Mouse (Mus musculus): ENCODE measurements around the gene Akip1.
A peak's percentile ranks its signal among the peaks of the same experiment; 100 is the strongest.

Akip1 gene

DNA sequence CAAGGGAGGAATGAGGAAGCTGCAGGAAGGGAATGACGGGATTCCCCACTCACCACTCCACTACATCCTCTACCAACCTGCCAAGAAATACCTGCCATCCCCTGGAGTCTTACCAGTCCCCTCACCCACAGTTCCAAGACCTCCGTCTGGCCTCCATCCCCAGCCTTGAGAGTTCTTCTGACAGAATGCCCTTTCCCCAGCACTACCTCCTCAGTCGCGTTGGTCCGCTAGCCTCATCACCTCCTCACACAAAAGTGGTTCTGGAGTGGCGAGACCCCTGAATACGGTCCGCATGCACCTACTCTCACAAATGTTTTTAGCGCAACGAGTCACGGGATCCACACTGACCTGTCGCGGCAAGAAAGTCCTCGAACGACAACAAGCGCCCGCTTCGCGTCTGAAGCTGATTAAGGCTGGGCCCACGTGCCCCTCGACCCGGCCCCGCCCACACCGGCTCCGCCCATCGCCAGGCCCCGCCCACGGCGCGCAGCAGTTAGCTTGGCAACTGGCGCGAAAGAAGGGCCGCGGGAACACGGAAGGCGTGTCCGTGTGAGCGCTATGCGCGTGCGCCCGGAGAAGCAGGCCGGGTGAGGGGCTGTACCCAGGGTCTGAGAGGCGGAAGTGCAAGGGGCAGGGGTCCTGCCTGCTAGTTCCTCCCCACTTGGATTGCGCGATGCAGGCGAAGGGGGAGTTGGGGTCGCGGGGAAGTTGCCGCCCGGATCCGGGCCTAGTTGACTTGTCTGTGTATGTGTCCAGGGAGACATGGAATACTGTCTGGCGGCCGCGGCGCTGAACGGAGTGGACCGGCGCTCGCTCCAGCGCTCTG is at the start of gene Akip1, which contains the start of gene St5:
Gene Akip1 (plus strand): TSS at position 501 of the 826 bp plus-strand sequence.
Gene St5 (minus strand): TSS at position 416 of the 826 bp plus-strand sequence.
- peak; percentile 96 for DNase-seq

- DNase-seq: no peak
Measured at GRCm38 (mm10) chr7:109654871-109655270, 48.6 kb upstream of the Akip1 start.

GRCm38 (mm10) chr7:109657884-109658283 is 45.6 kb upstream of the Akip1 start:
- DNase-seq: no peak

GRCm38 (mm10) chr7:109659278-109659677 is 44.2 kb upstream of the Akip1 start:
- no peak for DNase-seq

DNA sequence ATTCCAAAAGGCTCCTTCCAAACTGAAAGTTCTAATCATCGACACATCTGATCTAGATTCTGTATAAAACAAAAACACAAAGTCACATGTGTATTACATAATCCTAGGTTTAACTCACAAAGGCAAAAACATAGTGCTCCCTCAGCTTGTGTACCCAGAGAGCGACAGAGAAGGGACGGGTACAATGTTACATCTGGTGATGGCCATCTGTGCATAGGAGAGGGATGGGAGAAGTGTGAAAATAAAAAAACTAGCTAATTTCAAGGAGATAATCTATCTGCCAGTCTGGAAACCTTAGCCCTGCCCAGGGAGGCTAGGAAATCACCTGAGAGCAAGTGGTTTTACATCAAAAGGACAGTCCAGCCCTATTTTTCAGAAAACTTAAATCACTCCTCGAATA is 40.9 kb upstream of the Akip1 start:
- no peak for DNase-seq

DNA sequence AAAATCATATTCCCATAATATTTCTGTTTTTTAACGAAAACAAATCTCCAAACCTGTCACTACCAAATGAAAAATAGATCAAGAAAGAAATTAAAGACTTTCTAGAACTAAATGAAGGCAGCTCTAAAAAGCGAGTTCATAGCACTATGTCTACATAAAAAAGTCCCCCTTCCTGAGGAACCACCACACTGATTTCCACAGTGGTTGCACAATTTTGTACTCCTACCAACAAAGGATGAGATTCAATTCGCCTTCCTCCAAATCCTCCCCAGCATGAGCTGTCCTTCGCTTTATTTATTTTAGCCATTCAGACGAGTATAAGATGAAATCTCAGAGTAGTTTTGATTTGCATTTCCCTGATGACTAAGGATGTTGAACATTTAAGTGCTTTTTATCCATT is 36.8 kb upstream of the Akip1 start:
- no peak for DNase-seq

GRCm38 (mm10) chr7:109669426-109670170 is 33.9 kb upstream of the Akip1 start:
- no peak for DNase-seq

DNA sequence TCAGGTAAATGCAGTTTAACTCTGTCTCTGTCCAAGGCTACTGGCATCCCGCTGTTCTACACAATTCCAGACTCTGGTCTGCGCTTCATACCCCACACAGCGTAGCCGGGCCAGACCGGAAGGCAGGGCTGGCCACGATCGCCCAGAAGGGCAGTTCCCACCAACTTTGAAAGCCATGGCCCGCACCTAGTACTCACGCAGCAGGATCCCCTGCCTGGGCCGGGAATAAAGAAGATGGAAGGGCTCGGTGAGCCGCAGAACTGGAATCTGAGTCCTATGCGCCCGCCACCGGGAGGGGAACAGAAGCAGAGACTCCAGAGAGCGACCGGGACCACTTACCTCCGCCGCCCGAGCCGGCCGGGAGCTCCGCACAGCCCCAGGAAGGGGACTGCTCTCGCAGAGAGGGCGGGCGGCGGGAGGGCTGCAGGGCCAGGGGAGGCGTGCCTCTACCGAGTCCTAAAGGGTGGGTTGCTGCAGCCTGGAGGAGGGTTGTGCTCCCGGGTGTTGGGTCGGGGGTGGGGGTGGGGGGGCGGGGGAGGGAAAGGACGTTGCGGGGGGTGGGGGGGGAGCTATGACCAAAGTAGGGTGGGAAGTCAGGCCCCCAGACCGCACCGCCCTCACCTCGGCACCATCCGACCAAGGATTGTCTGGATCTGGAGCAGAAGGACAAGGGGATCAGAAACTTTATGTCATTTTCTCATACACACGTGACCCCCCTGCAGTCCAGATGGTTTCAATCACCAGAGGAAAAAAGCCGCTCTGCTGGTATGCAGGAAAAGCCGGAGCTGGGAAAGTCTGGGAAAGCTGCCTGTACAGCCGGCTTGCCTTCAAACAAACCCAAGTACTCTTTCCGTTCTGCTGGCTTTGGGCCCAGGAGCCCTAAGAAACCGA is 31.7 kb upstream of the Akip1 start:
- DNase-seq: peak; percentile 67

- DNase-seq: no peak
Measured at GRCm38 (mm10) chr7:109674944-109675628, 28.4 kb upstream of the Akip1 start.

DNA sequence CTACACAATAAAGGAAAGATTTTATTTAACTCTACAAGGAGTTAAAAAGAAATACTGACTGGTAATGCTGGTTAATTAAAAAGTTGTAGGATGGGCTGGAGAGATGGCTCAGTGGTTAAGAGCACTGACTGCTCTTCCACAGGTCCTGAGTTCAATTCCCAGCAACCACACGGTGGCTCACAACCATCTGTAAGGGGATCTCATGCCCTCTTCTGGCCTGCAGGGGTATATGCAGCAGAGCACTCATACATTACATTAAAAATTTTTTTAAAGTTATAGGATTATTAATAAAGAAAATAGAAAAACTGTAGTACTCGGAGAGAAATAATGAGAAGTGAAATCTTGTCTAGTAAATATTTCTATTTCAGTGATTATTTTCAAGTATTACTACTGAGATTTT is 23.2 kb upstream of the Akip1 start:
- DNase-seq: no peak

- DNase-seq: no peak
Measured at GRCm38 (mm10) chr7:109680879-109681278, 22.6 kb upstream of the Akip1 start.

- no peak for DNase-seq
Measured at GRCm38 (mm10) chr7:109686585-109687128, 16.8 kb upstream of the Akip1 start.

GRCm38 (mm10) chr7:109690101-109690500 is 13.4 kb upstream of the Akip1 start:
- no peak for DNase-seq

DNA sequence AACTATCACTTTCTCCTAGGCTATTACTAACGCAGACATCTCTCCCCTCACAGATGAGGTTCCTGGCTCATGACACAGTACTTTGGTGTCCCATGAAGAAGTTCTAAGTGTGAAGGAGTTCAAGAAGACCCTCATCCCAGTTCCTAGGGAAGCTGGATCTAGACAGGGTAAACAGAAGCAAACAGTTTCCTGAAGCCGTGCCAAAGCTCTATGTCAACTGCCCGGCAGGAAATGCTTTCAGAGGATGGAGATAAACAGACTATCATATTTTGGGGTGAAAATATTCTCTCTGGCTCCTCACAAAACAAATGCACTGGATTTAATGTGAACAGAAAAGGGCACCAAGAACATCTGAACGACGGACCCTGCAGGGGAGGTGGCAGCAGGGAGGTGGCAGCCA is 12.5 kb upstream of the Akip1 start:
- no peak for DNase-seq

DNA sequence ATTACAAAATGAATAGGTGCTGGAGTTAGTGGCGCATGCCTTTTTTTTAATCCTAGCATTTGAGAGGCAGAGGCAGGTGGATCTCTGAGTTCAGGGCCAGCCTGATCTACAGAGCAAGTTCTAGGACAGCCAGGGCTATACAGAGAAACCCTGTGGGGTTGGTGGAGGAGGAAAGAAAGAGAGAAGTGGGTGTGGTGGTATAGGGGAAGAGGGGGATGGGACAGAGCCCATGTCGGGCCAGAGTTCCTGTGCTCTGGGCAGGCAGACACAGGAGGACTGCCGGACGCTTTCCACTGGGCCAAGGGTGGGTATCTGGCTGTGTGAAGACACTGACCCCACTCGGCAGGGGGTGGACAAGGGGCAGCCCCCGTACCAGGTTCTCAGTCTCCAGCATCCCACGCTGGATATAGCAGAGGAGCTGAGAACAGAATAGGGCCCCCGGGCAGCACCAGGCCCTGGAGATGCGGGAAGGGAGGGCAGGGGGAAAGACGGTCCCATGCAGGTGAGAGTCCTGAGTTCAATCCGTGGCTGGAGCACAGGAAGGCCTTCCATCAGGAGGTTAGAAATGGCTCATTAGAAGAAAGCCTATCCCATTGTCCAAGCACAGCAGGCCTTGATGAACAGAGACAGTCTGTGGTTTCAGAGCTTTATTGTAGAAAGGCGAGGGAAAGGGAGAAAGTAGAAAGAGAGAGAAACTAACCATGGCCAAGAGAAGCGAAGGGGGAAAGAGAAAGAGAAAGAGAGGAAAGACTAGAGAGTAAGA is 8.7 kb upstream of the Akip1 start:
- DNase-seq: no peak

- DNase-seq: no peak
Measured at GRCm38 (mm10) chr7:109695339-109695726, 8.2 kb upstream of the Akip1 start.

DNA sequence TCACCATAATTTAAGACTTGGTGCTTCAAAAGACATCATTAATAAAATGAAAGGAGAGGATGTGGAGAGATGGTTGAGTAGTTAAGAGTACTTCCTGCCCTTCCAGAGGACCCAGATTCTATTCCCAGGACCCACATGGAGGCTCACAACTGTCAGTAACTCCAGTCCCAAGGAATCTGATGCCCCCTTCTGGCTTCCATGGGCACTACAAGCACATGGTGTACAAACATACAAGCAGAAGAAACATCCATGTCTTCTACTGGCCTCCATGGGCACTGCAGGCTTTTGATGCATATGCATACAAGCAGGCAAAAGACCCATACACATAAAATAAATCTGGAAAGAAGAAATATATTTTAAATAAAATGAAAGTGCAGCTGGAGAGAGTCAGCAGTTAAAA is 3.3 kb upstream of the Akip1 start:
- no peak for DNase-seq

DNA sequence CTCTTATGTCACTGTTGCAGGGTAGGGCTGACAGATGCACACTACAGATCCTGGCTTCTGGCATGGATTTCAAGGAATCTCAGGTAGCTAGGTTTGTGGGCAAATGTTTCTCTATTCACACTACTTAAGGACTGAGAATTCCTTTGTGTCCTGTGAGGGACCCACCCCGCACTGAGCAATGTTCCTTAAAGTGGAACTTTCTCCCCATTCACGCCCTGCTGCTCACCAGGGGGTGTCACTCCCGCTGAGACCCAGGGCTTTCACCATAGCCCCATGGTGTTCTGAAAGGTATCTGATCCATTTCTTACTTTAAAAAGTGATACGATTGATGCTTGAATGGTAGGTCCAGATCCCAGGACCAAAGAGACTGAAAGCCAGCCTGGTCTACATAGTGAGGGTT is 769 bp upstream of the Akip1 start:
- no peak for DNase-seq

GRCm38 (mm10) chr7:109704016-109704377 is 507 bp downstream of the Akip1 start:
- DNase-seq: no peak

DNA sequence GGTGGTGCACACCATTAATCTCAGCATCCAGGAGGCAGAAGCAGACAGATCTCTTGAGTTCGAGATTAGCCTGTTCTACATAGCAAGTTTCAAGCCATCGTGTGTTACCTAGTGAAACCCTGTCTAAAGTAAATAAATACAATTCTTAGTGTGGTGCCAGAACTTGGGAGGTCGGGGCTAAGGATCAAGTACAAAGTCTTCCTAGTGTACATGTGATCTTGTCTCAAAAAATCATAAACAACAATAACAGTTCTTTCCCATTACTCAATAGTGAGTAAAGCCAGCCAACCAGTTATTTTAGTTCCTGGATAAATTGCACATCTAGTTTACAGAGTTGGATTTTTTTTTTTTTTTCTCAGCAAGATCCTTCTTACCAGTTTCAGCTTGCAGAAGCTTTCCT is 971 bp downstream of the Akip1 start:
- no peak for DNase-seq

GRCm38 (mm10) chr7:109707023-109707785 is 3.7 kb downstream of the Akip1 start:
- DNase-seq: peak; percentile 66

Data from kidney, adult 18-20 months (tissue).